Mouse (Mus musculus): ENCODE data around the gene Olfr1148. TPM values are rescaled to one million over a fixed set of nuclear protein-coding genes. Genes with fewer than 3 reads are reported as not detected.

Gene Olfr1148
- not detected in 4 replicates for total RNA-seq (2023)

GRCm38 (mm10) chr2:87830233-87830632 lies at the start of gene Olfr1148:
TSS of gene Olfr1148 (plus strand) at chr2:87830533.

GRCm38 (mm10) chr2:87800292-87800691 lies 30.0 kb upstream of the Olfr1148 start, which contains the start of gene Olfr1143:
TSS of gene Olfr1143 (plus strand) at chr2:87800592.

GRCm38 (mm10) chr2:87809522-87809921 lies 20.8 kb upstream of the Olfr1148 start, which contains the start of gene Olfr1145:
TSS of gene Olfr1145 (plus strand) at chr2:87809822.

GRCm38 (mm10) chr2:87843693-87844092 lies 13.4 kb downstream of the Olfr1148 start, which contains the start of gene Olfr1150-ps1:
TSS of gene Olfr1150-ps1 (plus strand) at chr2:87843993.

GRCm38 (mm10) chr2:87855562-87855961 lies 25.2 kb downstream of the Olfr1148 start, which contains the start of gene Olfr1151:
TSS of gene Olfr1151 (plus strand) at chr2:87855862.

GRCm38 (mm10) chr2:87866192-87866591 lies 35.9 kb downstream of the Olfr1148 start, which contains the start of gene Olfr1152:
TSS of gene Olfr1152 (plus strand) at chr2:87866492.

Other genes with a start within 250 kb of the Olfr1148 start
- not detected in 4 replicates for gene Olfr1130, start 224.3 kb upstream of the Olfr1148 start, total RNA-seq (2023)
- gene Olfr1131, start 203.4 kb upstream of the Olfr1148 start, total RNA-seq (2023), result not detected in 4 replicates
- not detected in 4 replicates for gene Olfr1132, start 193.0 kb upstream of the Olfr1148 start, total RNA-seq (2023)
- not detected in 4 replicates for gene Olfr1133, start 183.2 kb upstream of the Olfr1148 start, total RNA-seq (2023)
- not detected in 4 replicates for gene Olfr1134, start 172.1 kb upstream of the Olfr1148 start, total RNA-seq (2023)
- not detected in 4 replicates for gene Olfr1135, start 156.9 kb upstream of the Olfr1148 start, total RNA-seq (2023)
- gene Olfr1136, start 136.6 kb upstream of the Olfr1148 start, total RNA-seq (2023), result not detected in 4 replicates
- gene Olfr1137, start 117.4 kb upstream of the Olfr1148 start, total RNA-seq (2023), result not detected in 4 replicates
- not detected in 4 replicates for gene Olfr1138, start 90.6 kb upstream of the Olfr1148 start, total RNA-seq (2023)
- not detected in 4 replicates for gene Olfr1140, start 86.8 kb upstream of the Olfr1148 start, total RNA-seq (2023)
- gene Olfr1141, start 76.5 kb upstream of the Olfr1148 start, total RNA-seq (2023), result not detected in 4 replicates
- gene Olfr152, start 51.0 kb upstream of the Olfr1148 start, total RNA-seq (2023), result not detected in 4 replicates
- not detected in 4 replicates for gene Olfr1143, start 29.9 kb upstream of the Olfr1148 start, total RNA-seq (2023)
- gene Olfr1145, start 20.7 kb upstream of the Olfr1148 start, total RNA-seq (2023), result not detected in 4 replicates
- gene Olfr1150-ps1, start 13.5 kb downstream of the Olfr1148 start, total RNA-seq (2023), result not detected in 4 replicates
- gene Olfr1151, start 25.3 kb downstream of the Olfr1148 start, total RNA-seq (2023), result not detected in 4 replicates
- gene Olfr1152, start 36.0 kb downstream of the Olfr1148 start, total RNA-seq (2023), result not detected in 4 replicates
- not detected in 4 replicates for gene Olfr1153, start 64.4 kb downstream of the Olfr1148 start, total RNA-seq (2023)
- not detected in 4 replicates for gene Olfr1154, start 74.6 kb downstream of the Olfr1148 start, total RNA-seq (2023)
- not detected in 4 replicates for gene Olfr1155, start 114.6 kb downstream of the Olfr1148 start, total RNA-seq (2023)
- not detected in 4 replicates for gene Olfr1156, start 122.6 kb downstream of the Olfr1148 start, total RNA-seq (2023)
- not detected in 4 replicates for gene Olfr1157, start 137.8 kb downstream of the Olfr1148 start, total RNA-seq (2023)
- gene Olfr74, start 144.1 kb downstream of the Olfr1148 start, total RNA-seq (2023), result not detected in 4 replicates
- not detected in 4 replicates for gene Olfr1158, start 159.6 kb downstream of the Olfr1148 start, total RNA-seq (2023)
- gene Olfr1160, start 177.7 kb downstream of the Olfr1148 start, total RNA-seq (2023), result not detected in 4 replicates
- gene Olfr1161, start 192.2 kb downstream of the Olfr1148 start, total RNA-seq (2023), result not detected in 4 replicates
- gene Olfr73, start 207.2 kb downstream of the Olfr1148 start, total RNA-seq (2023), result not detected in 4 replicates
- not detected in 4 replicates for gene Olfr1162, start 220.6 kb downstream of the Olfr1148 start, total RNA-seq (2023)
- gene Olfr1163, start 241.3 kb downstream of the Olfr1148 start, total RNA-seq (2023), result not detected in 4 replicates

Data from B cell, adult 62 days (primary cell).